Mouse (Mus musculus) thymus, postnatal 10 days (tissue): ENCODE measurements around the gene Hbq1a.
"Not testable (repeated sequence)": the region's sequence is repeated elsewhere in the genome, so short reads cannot be mapped to it uniquely, and the experiment has no call there.

Experiments used
- DNase-seq, 2 experiments: peaks; one replicate each; pipeline ENCODE4 v3.0.0; 2021; ENCODE audit warnings: low spot score in 2 of 2

Hbq1a gene

DNA sequence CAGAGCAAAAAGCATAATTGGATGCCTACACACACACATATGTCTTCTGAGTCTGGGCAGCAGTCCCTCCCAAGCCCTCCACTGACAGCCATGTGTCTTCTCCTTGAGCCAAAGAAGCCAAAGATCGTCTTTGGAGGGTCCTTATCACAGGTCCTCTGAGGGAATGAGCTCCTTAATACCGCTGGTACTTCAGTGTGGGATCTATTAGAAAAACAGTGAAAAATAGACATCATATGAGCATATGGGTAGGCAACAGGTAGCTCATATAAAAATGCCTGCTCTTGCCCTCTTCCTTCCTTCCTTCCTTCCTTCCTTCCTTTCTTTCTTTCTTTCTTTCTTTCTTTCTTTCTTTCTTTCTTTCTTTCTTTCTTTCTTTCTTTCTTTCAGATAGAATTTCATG lies 15.3 kb upstream of the Hbq1a start:
- DNase-seq: not testable (repeated sequence)

DNA sequence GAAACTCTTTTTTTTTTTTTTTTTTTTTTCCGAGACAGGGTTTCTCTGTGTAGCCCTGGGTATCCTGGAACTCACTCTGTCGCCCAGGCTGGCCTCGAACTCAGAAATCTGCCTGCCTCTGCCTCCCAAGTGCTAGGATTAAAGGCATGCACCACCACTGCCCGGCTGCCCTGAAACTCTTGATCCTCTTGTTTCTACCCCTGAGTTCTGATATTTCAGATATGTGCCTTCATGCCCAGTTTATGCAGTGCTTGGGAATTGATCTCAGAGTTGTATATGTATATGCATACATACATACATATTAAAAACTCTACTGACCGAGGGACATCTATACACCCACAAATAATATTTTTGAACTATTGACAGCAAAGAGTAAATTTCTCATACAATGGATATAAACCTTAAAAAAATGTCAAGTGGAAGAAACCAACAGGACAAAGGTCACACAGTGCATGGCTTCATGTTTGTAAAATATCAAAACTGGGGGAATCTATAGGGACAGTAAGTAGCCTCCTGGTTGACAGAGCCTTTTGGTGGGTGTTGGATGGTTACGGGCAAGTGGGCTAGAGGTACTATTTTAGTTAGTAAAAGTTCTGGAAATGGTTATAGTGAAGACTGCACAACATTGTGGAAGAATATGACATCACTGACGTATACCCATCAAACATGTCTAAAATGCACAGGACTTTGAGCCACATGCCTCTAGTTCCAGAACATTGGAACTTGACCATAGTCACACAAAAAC lies 14.7 kb upstream of the Hbq1a start:
- DNase-seq: no peak

DNA sequence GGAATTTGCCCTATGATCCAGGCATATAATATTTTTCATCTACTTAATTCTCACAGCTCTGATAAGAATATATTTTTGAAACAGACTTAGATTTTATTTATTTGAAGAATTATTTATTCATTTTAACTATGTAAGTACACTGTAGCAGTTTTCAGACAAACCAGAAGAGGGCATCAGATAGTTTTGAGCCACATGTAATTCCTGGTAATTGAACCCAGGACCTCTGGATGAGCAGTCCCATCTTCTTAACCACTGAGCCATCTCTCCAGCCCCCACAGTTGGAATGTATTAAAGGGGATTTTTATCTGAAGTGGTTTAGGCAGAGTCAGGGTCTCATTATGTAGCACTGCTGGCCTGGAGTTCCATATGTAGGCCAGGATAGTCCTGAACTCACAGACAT lies 14.0 kb upstream of the Hbq1a start:
- DNase-seq: not testable (repeated sequence)

DNA sequence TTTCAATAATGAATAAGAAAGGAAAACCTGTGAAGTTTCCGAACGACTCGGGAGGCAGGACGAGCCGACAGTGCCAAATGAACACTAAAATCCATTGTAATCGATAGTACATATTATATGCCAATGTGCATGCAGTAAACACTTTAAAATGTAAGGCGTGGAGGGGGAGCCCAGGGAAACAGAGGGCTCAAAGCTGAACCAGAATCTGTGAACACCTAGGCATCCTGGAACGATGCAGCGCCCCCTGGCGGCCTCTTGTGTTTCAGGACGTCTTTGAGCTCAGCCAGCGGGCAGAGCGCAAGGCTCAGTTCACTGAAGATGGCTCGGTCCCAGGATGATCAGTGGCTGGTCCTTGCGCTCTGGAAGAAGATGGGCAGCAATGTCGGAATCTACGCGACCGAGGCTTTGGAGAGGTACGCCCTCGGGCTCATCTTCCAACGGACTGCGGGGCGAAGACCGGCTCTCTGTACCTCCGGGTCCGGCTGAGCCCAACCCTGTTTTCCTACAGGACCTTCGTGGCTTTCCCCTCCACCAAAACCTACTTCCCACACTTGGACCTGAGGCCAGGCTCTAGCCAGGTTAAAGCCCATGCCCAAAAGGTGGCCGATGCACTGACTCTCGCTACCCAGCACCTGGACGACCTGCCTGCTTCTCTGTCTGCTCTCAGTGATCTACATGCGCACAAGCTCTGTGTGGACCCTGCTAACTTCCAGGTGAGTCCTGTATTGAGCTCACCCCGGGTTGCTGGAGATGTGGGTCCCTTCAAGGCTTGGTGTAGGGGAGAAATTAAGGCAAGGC lies 13.0 kb upstream of the Hbq1a start, which contains the start of gene Hbq1b:
Hbq1b (plus strand) TSS at position 271 of the 798 bp plus-strand sequence.
- DNase-seq: peak; percentile 50 to 74

DNA sequence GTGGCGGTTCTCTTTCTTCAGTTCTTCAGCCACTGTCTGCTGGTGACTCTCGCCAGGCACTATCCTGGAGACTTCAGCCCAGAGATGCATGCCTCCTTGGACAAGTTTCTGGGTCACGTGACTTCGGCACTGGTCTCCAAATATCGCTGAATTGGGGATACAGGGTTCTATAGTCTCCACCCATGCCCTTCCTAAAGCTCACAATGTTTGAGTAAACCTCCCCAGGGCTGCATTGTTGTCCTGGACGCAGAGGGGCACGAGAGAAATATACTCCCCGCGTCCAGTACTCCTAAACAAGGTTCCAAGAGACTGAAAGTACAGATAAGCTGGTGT lies 12.4 kb upstream of the Hbq1a start:
- DNase-seq: no peak

DNA sequence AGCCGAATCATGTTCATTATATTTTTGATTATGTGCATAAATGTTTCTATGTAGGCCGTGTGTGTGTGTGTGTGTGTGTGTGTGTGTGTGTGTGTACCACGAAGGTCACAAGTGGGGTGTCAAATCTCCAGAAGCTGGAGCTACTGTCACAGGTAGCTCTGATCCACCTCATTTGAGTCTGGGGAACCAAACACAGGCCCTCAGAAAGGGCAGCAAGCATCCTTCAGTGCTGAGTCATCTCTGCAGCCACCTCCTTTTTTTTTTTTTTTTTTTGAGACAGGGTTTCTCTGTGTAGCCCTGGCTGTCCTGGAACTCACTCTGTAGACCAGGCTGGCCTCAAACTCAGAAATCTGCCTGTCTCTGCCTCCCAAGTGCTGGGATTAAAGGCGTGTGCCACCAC lies 7.0 kb upstream of the Hbq1a start:
- not testable (repeated sequence) for DNase-seq

DNA sequence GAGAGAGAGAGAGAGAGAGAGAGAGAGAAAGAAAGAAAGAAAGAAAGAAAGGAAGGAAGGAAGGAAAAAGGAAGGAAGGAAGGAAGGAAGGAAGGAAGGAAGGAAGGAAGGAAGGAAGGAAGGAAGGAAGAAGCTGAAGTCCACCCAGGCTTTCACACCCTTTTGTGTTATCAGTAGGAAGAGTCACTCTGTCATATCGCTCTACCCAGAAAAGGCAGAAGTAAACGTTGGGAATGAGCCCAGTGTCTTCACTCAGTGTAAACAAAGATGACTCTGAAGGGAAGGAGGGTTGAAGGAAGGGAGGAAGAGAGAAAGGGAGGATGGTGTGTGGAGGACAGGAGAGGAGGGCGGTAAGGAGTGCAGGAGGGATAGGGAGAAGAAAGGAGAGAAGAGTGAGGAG lies 6.4 kb upstream of the Hbq1a start:
- not testable (repeated sequence) for DNase-seq

DNA sequence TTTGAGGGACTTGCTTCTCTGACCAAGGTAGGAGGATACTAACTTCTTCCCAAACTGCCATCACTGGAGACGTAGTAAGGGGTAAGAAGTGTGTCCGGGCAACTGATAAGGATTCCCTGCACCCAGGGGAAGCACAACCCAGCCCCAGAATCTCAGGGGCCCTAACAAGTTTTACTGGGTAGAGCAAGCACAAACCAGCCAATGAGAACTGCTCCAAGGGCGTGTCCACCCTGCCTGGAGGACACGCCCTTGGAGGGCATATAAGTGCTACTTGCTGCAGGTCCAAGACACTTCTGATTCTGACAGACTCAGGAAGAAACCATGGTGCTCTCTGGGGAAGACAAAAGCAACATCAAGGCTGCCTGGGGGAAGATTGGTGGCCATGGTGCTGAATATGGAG lies 3.7 kb upstream of the Hbq1a start, which contains the start of gene Hba-a2:
Hba-a2 (plus strand) TSS at position 287 of the 400 bp plus-strand sequence.
- not testable (repeated sequence) for DNase-seq

DNA sequence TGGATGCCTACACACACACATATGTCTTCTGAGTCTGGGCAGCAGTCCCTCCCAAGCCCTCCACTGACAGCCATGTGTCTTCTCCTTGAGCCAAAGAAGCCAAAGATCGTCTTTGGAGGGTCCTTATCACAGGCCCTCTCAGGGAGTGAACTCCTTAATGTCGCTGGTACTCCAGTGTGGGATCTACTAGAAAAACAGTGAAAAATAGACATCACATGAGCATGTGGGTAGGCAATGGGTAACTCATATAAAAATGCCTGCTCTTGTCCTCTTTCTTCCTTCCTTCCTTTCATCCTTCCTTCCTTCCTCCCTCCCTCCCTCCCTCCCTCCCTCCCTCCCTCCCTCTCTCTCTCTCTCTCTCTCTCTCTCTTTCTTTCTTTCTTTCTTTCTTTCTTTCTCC lies 2.5 kb upstream of the Hbq1a start:
- not testable (repeated sequence) for DNase-seq

DNA sequence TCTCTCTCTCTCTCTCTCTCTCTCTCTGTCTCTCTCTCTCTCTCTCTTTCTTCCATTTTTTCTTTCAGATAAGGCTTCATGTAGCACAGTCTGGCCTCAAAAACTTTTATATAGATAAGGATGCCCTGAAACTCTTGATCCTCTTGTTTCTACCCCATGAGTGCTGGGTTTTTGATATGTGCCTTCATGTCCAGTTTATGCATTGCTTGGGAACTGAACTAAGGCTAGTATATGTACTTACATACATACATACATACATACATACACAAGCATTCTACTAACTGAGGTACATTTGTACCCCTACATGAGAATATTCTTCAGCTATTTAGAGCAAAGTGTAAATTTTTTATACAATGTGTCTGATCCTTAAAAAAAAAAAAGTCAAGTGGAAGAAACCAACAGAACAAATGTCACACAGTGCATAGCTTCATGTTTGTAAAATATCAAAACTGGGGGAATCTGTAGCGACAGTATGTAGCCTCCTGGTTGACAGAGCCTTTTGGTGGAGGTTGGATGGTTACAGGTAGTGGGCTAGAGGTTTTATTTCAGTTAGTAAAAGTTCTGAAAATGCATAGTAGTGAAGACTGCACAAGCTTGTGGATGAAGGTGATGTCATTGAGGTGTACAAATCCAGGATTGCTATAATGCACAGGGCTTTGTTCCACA lies 1.9 kb upstream of the Hbq1a start:
- no peak for DNase-seq

DNA sequence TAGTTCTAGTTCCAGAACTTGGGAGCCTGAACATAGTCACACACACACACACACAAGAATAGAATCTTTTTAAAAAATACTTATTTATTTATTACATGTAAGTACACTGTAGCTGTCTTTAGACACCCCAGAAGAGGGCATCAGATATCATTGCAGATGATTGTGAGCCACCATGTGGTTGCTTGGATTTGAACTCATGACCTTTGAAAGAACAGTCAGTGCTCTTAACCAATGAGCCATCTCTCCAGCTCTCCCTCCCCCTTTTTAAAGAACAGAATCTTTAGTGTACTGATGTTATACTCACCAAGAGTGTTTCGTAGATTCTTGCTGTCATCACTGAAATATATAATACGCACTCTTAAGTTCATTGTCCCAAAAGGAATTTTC lies 1.3 kb upstream of the Hbq1a start:
- no peak for DNase-seq

DNA sequence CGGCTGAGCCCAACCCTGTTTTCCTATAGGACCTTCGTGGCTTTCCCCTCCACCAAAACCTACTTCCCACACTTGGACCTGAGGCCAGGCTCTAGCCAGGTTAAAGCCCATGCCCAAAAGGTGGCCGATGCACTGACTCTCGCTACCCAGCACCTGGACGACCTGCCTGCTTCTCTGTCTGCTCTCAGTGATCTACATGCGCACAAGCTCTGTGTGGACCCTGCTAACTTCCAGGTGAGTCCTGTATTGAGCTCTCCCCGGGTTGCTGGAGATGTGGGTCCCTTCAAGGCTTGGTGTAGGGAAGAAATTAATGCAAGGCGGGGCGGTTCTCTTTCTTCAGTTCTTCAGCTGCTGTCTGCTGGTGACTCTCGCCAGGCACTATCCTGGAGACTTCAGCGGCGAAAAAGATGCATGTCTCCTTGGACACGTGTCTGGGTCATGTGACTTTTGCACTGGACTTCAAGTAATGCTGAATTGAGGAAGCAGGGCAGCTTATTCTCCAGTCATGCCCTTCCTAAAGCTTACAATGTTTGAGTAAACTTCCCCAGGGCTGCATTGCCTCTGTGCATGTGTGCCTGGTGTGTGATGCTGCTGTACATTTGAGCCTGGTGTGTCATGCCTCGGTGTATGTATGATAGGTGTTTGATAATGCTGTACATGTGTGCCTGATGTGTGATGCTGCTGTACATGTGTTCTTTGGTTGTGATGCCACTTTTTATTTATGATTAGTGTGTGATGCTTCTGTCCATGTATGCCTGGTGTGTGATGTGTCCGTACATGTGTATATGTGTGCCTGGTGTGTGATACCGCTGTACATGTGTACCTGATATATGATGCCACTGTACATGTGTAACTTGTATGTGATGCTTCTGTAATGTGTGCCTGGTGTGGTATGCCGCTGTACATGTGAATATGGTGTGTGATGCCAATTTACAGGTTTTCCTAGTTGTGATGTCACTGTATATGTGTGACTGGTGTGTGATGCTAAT lies 704 bp downstream of the Hbq1a start:
- DNase-seq: no peak

DNA sequence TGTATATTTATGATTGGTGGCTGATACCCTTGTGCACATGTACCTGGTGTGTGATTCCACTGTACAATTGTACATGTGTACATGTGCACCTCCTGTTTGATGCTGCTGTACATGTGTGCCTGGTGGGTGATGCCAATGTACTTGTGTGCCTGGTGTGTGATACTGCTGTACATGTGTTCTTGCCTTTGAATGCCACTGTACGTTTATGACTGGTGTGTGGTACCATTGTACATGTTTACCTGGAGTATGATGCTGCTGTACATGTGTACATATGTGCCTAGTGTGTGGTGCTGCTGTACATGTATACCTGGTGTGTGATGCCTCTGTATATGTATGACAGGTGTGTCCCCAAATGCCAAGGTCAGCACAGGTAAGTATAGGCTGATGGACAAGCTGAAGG lies 1.6 kb downstream of the Hbq1a start:
- DNase-seq: no peak

DNA sequence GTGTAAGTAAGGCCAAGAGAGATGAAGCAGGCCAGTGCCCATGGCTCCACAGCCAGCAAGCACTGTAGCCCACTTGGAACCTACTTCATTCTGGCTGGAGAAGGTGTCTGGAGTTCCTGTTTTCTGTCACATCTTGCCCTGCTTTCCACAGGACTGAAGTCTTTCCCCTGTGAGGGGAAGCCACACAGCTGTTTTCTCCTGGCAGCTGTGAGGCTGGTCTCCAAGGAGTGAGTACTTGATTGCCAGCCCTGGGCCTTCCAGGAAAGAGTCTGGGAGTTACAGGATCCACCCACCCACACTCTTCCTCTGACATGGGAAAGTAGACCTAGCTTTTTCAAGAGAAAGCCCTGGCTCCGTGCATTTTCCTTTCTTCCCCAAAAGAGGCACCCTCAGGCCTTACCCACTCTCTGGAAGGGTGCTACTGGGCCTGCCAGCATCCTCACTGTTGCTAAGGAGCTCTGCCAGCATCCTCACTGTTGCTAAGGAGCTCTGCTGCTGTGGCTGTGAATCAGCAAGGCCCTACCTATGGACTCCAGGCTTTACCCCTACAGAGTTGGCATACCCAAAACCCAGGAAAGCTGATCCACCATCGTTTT lies 3.1 kb downstream of the Hbq1a start:
- no peak for DNase-seq

DNA sequence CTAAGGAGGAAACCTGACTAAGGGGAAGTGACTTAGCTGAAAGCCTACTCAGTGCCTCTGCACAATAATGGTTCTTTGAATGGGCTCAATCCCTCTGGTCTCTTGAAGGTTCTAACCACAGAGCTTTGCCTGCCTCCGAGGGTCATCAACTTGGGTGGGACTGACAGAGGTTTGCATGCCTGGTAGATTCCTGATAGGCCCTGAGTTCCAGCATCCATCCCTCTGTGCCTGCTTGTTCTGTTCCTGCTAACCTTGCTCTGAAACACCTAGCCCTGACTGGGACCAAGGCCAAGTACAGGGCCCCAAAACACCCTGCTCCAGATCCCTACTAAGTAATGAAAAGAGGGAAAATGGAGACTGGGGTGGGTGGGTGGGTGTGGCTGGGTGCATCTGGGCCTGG lies 3.6 kb downstream of the Hbq1a start:
- no peak for DNase-seq

DNA sequence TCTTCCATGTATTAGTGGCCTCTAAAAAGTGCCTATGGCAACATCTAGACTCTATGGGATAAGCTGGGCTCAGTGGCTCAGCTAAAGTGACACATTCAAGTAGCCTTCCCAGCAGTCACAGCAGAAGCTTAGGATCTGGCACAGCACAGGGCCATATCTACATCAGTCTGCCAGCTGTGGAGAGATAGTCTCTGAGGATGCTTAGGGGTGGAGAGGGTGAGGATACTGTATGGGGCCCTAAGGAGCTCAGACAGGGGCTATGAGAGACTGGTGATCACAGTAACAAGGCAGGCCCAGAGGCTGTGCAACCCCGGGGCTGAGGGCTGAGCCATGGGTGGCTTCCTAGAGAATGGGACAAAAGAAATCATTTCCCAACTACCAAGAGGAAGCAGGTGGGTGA lies 7.1 kb downstream of the Hbq1a start:
- DNase-seq: no peak

DNA sequence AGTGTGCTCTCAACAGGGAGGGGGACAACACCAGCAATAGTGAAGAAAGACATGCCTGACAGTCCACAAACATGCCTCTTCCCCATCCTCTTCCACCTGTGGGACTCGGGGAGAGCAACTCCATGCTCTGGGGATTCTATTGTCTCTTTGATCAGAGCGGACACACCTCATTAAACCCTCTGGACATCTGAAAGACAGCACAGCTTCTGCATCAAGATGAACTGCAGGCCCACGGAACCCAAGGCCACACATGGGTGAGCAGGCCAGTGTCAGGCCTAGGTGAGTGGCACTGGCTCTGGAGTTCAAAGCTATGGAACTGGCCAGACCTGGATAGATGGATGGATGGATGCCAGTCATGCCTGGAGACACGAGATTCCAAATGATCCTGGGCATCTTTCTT lies 9.6 kb downstream of the Hbq1a start:
- no peak for DNase-seq

DNA sequence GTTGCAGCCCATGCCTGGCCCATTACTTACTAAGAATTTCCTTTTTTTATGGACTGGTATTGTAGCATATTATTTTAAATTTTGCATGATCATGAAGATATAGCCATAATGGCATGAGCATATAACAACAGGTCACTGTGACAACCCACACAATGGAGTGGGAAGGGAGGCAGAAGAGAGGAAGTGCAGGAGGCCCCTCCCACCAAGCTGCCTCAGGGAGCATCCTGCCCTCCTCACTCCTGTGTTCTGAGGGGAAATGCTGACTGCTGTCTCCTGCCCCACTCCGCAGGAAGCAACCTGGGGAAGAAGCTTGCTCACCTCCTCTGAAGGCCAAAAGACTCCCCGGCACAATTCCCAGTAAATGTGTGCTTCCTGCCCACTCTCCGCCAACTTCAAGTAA lies 10.1 kb downstream of the Hbq1a start:
- DNase-seq: no peak

DNA sequence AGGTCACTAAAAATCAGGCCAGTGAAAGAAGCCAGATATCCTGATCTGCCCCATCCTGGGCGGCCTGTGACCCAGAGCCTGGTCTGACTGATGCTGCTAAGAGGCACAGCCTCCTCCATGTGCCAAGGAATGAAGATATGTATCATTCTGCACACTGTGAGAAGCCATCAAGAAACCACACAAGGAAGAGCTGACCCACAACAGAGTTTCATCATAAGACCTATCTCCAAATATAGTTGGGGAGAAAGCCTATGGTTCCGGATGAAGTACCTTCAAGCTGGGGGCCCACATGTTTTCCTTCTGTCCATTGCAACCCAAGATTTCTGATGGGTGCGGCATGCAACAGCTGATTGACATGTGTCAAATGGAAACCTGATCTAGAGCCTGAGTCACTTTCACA lies 16.1 kb downstream of the Hbq1a start:
- DNase-seq: no peak

DNA sequence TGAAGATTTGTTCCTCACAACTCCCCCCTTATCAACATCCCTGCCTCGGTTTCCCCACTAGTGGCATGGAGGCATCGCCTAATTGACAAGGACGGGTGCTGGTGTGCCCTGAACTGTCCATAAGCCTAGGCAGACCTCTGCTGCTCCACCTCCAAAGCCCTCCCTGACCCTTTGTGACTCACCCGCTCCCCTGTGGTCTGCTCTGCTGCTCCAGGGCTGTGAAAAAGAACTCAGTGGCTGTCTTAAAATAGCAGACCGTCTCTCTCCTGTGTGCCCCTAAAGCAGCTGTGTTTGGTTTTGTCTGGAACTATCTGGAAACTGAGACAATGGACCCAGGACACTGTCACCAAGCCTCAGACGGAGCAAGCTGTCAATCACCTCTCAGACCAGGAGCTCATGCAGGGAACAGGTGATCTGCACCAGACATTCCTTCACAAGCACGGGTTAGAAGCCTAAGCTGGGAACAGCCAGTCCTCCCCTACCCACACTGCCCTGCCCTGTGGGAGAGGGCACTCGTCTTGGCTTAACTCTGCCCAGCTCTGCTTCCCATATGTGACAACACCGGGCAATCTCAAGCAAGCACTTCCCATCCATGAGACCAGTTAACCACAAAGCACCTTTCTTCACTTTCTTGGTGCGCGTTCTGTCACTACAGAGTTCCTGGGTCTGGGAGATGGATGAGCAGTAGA lies 20.8 kb downstream of the Hbq1a start:
- DNase-seq: no peak

DNA sequence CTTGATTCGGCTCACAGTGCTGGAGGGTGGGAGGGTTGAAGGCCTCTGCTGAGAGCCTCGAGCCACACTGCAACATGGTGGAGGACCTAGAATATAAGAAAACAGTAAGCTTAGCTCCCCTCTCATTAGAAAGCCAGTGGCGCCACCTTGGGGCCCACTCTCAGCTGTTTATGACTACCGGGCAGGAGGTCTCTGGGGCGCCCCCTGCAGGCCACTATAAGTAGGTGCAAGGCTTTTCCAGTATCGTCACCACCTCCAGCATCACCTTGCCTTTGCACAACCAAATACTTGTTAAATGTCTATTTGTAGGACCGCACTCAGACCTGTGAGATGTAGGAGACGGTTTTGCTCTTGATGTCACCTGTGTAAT lies 21.3 kb downstream of the Hbq1a start:
- peak; percentile 34 to 67 for DNase-seq
